Mouse (Mus musculus) B cell, adult 62 days (primary cell): ENCODE results near the gene Olfr358. TPM values are rescaled to one million over a fixed set of nuclear protein-coding genes. Genes with fewer than 3 reads are reported as not detected.

Experiments
- total RNA-seq: library from RNA; stranded (reverse); gene quantifications from 4 replicates; pipeline ENCODE4 v1.2.4, GENCODE M21; 2023

Gene Olfr358
- not detected in 4 replicates for total RNA-seq

GRCm38 (mm10) chr2:37009235-37009634 lies at the start of gene Olfr358:
Gene Olfr358, minus strand, starts transcription at chr2:37009335.

DNA sequence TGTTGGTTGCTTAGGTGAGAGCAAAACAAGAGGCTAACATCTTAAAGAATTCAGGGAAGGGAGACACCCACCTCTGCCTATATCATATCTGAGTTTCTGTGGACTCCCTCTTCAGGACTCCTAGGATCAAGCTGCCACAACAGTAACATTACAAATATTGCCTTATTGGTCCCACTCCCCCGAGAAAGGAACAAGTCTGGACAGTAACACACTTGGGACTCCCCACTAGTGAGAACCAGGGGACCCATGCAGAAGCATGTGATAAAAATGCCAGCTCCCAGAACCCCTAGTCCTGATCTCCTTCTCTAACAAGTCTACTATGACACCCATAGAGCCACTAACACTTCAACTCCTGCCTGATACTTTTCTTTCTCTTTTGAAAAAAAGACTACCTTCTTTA lies 15.6 kb downstream of the Olfr358 start, which contains the start of gene Olfr357:
Olfr357 (plus strand) TSS at position 301 of the 400 bp plus-strand sequence.

Other genes with a start within 250 kb of the Olfr358 start
- gene Olfr348, start 225.1 kb downstream of the Olfr358 start, total RNA-seq, result not detected in 4 replicates
- gene Olfr50, start 218.8 kb downstream of the Olfr358 start, total RNA-seq, result not detected in 4 replicates
- gene Olfr3, start 192.3 kb downstream of the Olfr358 start, total RNA-seq, result not detected in 4 replicates
- gene Olfr350, start 163.0 kb downstream of the Olfr358 start, total RNA-seq, result not detected in 4 replicates
- gene Olfr351, start 146.7 kb downstream of the Olfr358 start, total RNA-seq, result not detected in 4 replicates
- gene Olfr352, start 140.9 kb downstream of the Olfr358 start, total RNA-seq, result not detected in 4 replicates
- gene Olfr353, start 116.4 kb downstream of the Olfr358 start, total RNA-seq, result not detected in 4 replicates
- gene Olfr354, start 103.7 kb downstream of the Olfr358 start, total RNA-seq, result not detected in 4 replicates
- gene Olfr355, start 80.4 kb downstream of the Olfr358 start, total RNA-seq, result not detected in 4 replicates
- not detected in 4 replicates for gene Olfr356, start 72.2 kb downstream of the Olfr358 start, total RNA-seq
- gene Olfr357, start 15.5 kb downstream of the Olfr358 start, total RNA-seq, result not detected in 4 replicates
- gene Olfr360, start 56.4 kb upstream of the Olfr358 start, total RNA-seq, result not detected in 4 replicates
- gene Olfr361, start 80.0 kb upstream of the Olfr358 start, total RNA-seq, result not detected in 4 replicates
- gene Olfr362, start 108.6 kb upstream of the Olfr358 start, total RNA-seq, result not detected in 4 replicates
- gene Olfr364-ps1, start 130.0 kb upstream of the Olfr358 start, total RNA-seq, result not detected in 4 replicates
- gene Olfr365, start 178.9 kb upstream of the Olfr358 start, total RNA-seq, result not detected in 4 replicates
- gene Olfr366, start 202.2 kb upstream of the Olfr358 start, total RNA-seq, result not detected in 4 replicates